Mouse (Mus musculus) CH12.LX (cell line): ENCODE results near the gene 6430531B16Rik. TPM values are rescaled to one million over a fixed set of nuclear protein-coding genes. Genes with fewer than 3 reads are reported as not detected.

Experiments used
- DNase-seq: peaks from one replicate; pipeline ENCODE4 v3.0.0-alpha.2; 2013; ENCODE audit errors: extremely low read depth
- H3K27ac ChIP-seq: 2 replicates; pipeline ENCODE4 v1.5.1; 2012; ENCODE audit warnings: low read depth, mild to moderate bottlenecking, control low read depth, moderate library complexity; ENCODE audit not compliant: insufficient read depth
- H3K27me3 ChIP-seq: replicated peaks from 2 replicates; pipeline ENCODE3; 2012; ENCODE audit warnings: inconsistent platforms
- H3K36me3 ChIP-seq, 2 experiments: replicated peaks in 1 of 2; 2 replicates each; pipeline versions ENCODE3 to v1.6.1; 2012; ENCODE audit warnings: inconsistent platforms in 1 of 2, low read length in 1 of 2, mild to moderate bottlenecking in 1 of 2, mixed read lengths in 1 of 2, moderate library complexity in 1 of 2; ENCODE audit not compliant: control insufficient read depth in 1 of 2, insufficient read depth in 1 of 2
- H3K4me1 ChIP-seq, 2 experiments: 2 replicates each; pipeline ENCODE4 v1.6.1; 2012; ENCODE audit warnings: inconsistent platforms in 1 of 2, moderate library complexity in 1 of 2; ENCODE audit not compliant: insufficient read depth in 2 of 2, control insufficient read depth in 1 of 2
- H3K4me2 ChIP-seq: 2 replicates; pipeline ENCODE4 v1.6.1; 2012; ENCODE audit warnings: low read depth, mild to moderate bottlenecking, control low read depth; ENCODE audit not compliant: poor library complexity, insufficient read depth, severe bottlenecking
- H3K4me3 ChIP-seq, 3 experiments: fragments of 150-350 bp in 1 of 3; sonication (generic) in 1 of 3; replicated peaks in 1 of 3; 2 replicates each; pipeline versions ENCODE3 to v1.5.1; 2011 to 2012; ENCODE audit warnings: low read depth in 2 of 3, low read length in 2 of 3, mild to moderate bottlenecking in 2 of 3, moderate library complexity in 2 of 3, control low read depth in 1 of 3, improper control_type of control experiment in 1 of 3, inconsistent platforms in 1 of 3, mixed read lengths in 1 of 3; ENCODE audit not compliant: poor library complexity in 1 of 3
- H3K79me2 ChIP-seq: replicated peaks from 2 replicates; pipeline ENCODE4 v1.6.1; 2012; ENCODE audit warnings: mild to moderate bottlenecking, moderate library complexity; ENCODE audit not compliant: control insufficient read depth, poor library complexity, insufficient read depth, severe bottlenecking; ENCODE audit errors: extremely low read depth
- H3K9ac ChIP-seq: 2 replicates; pipeline ENCODE4 v1.6.1; 2012; ENCODE audit warnings: low read depth, mild to moderate bottlenecking, control low read depth, moderate library complexity; ENCODE audit not compliant: insufficient read depth
- H3K9me3 ChIP-seq: replicated peaks from 2 replicates; pipeline ENCODE3; 2012; ENCODE audit warnings: low read length, inconsistent platforms, mixed read lengths
- BHLHE40 ChIP-seq: IDR thresholded peaks from 2 replicates; pipeline ENCODE4 v1.6.1; 2011; ENCODE audit warnings: mild to moderate bottlenecking, low read depth, low read length, improper control_type of control experiment
- CTCF ChIP-seq, 2 experiments: IDR thresholded peaks in 1 of 2; conservative IDR thresholded peaks in 1 of 2; 2 replicates each; pipeline ENCODE4 v1.5.1; 2011 to 2012; ENCODE audit warnings: low read depth in 2 of 2, low read length in 2 of 2, improper control_type of control experiment in 1 of 2, inconsistent platforms in 1 of 2, mild to moderate bottlenecking in 1 of 2, moderate library complexity in 1 of 2
- ETS1 ChIP-seq: conservative IDR thresholded peaks from 2 replicates; pipeline ENCODE4 v1.6.1; 2012; ENCODE audit warnings: low read depth, mild to moderate bottlenecking, inconsistent platforms, low read length, improper control_type of control experiment, moderate library complexity
- KAT2A ChIP-seq: IDR thresholded peaks from 2 replicates; pipeline ENCODE4 v1.6.1; 2012; ENCODE audit warnings: low read length, improper control_type of control experiment, inconsistent platforms; ENCODE audit not compliant: insufficient replicate concordance
- MAX ChIP-seq: IDR thresholded peaks from 2 replicates; pipeline ENCODE4 v1.6.1; 2011; ENCODE audit warnings: low read length, improper control_type of control experiment
- RAD21 ChIP-seq: IDR thresholded peaks from 2 replicates; pipeline ENCODE4 v1.6.1; 2011; ENCODE audit warnings: low read depth, mild to moderate bottlenecking, low read length, improper control_type of control experiment, moderate library complexity
- SMC3 ChIP-seq: IDR thresholded peaks from 2 replicates; pipeline ENCODE4 v1.6.1; 2011; ENCODE audit warnings: low read depth, low read length, improper control_type of control experiment
- TBP ChIP-seq: conservative IDR thresholded peaks from 2 replicates; pipeline ENCODE4 v1.6.1; 2011; ENCODE audit warnings: low read depth, low read length, improper control_type of control experiment
- TCF12 ChIP-seq: IDR thresholded peaks from 2 replicates; pipeline ENCODE4 v1.6.1; 2014; ENCODE audit warnings: low read depth, mild to moderate bottlenecking, inconsistent platforms, low read length, improper control_type of control experiment
- USF1 ChIP-seq: IDR thresholded peaks from 2 replicates; pipeline ENCODE4 v1.6.1; 2014; ENCODE audit warnings: low read depth, mild to moderate bottlenecking, inconsistent platforms, low read length, improper control_type of control experiment
- USF2 ChIP-seq: conservative IDR thresholded peaks from 2 replicates; pipeline ENCODE4 v1.6.1; 2011; ENCODE audit warnings: low read depth, low read length, improper control_type of control experiment
- ZC3H11A ChIP-seq: IDR thresholded peaks from 2 replicates; pipeline ENCODE4 v1.6.1; 2012; ENCODE audit warnings: low read depth, mild to moderate bottlenecking, inconsistent platforms, low read length, improper control_type of control experiment
- ZMIZ1 ChIP-seq: IDR thresholded peaks from 2 replicates; pipeline ENCODE4 v1.6.1; 2012; ENCODE audit warnings: low read depth, mild to moderate bottlenecking, inconsistent platforms, low read length, improper control_type of control experiment
- dilution Hi-C: fragments of 300-500 bp; cut with MboI; formaldehyde crosslinking; loops from 2 replicates; pipeline ENCODE4 v1.14.3; 2020; ENCODE audit warnings: low sequenced_read_pairs; ENCODE audit not compliant: extremely low pct_unique_long_range_greater_than_20kb, extremely low pct_ligation_motif_present
- in situ Hi-C: fragments of 300-500 bp; cut with MboI; formaldehyde crosslinking; loops from 3 replicates; pipeline ENCODE4 v1.14.3; 2019; ENCODE audit warnings: low sequenced_read_pairs, low pct_ligation_motif_present, low pct_unique_long_range_greater_than_20kb, mixed read lengths
- polyA plus RNA-seq: library from polyadenylated mRNA; unstranded; fragments of >175 nt; gene quantifications from 2 replicates; pipeline ENCODE4 v1.2.1, GENCODE M21; 2012; ENCODE audit warnings: low read depth; ENCODE audit not compliant: insufficient read length
- total RNA-seq, 2 experiments: library from RNA; depleted of rRNA; stranded (reverse); fragments of 300-350 nt in 1 of 2; fragments of >200 nt in 1 of 2; gene quantifications; 2 replicates each; pipeline ENCODE4 v1.2.3; 2012 to 2014

6430531B16Rik gene
- total and polyA plus RNA-seq, 3 experiments: 0.13 to 0.21 TPM; not detected in 1

- H3K4me1 ChIP-seq: peaks cover 11 to 86% of the 10 kb centered on the region in 2 experiments
- no peak for DNase-seq
- peaks cover 3 to 35% of the 10 kb centered on the region in 2 experiments for H3K36me3 ChIP-seq
- H3K27ac ChIP-seq: peak overlapping the region; percentile 21; the same call in 1 of the 2 replicates
- TF ChIP-seq ZC3H11A (no peak), TCF12 (peak; percentile 5; the same call in 1 of the 2 replicates)
- peak overlapping the region; percentile 20 for H3K9ac ChIP-seq
- no peaks in the 10 kb centered on the region for H3K27me3 ChIP-seq
- H3K79me2 ChIP-seq: no peaks in the 10 kb centered on the region
- peak overlapping the region; percentile 63 for H3K4me2 ChIP-seq
- dilution Hi-C loops (no loop called here), in situ Hi-C loops (no loop called here)
- peak overlapping the region; percentile 1 to 37 (median 7) for H3K4me3 ChIP-seq
- no peaks in the 10 kb centered on the region for H3K9me3 ChIP-seq
These were observed 41.4 kb downstream of the 6430531B16Rik start for GRCm38 (mm10) chr7:139937138-139937537.

GRCm38 (mm10) chr7:139936705-139937104, 41.9 kb downstream of the 6430531B16Rik start:
- peak; percentile 66 for DNase-seq
- peaks cover 3 to 35% of the 10 kb centered on the region in 2 experiments for H3K36me3 ChIP-seq
- in situ Hi-C loops (no loop called here), dilution Hi-C loops (no loop called here)
- TF ChIP-seq ETS1: peak; percentile 50
- peak; percentile 74; the same call in 1 of the 2 replicates for TF ChIP-seq TCF12
- TF ChIP-seq MAX: peak; percentile 90
- peak; percentile 87 for TF ChIP-seq USF1
- TF ChIP-seq ZMIZ1: no peak
- TF ChIP-seq TBP: no peak
- peak; percentile 84 for TF ChIP-seq BHLHE40
- TF ChIP-seq USF2: peak; percentile 78
- TF ChIP-seq, all 38 proteins: peak for 6
- no peaks in the 10 kb centered on the region for H3K9me3 ChIP-seq
- peak overlapping the region; percentile 20 for H3K9ac ChIP-seq
- H3K27ac ChIP-seq: peak overlapping the region; percentile 21; the same call in 1 of the 2 replicates
- H3K4me1 ChIP-seq: peaks cover 11 to 88% of the 10 kb centered on the region in 2 experiments
- H3K79me2 ChIP-seq: no peaks in the 10 kb centered on the region
- peak overlapping the region in 1 of 3 experiments; percentile 37 for H3K4me3 ChIP-seq
- peak overlapping the region; percentile 63; the same call in 1 of the 2 replicates for H3K4me2 ChIP-seq
- H3K27me3 ChIP-seq: no peaks in the 10 kb centered on the region

GRCm38 (mm10) chr7:139930732-139931131, 47.8 kb downstream of the 6430531B16Rik start:
- no peak overlapping the region for H3K4me2 ChIP-seq
- in situ Hi-C loops: no loop called here
- no peak overlapping the region for H3K9ac ChIP-seq
- H3K27ac ChIP-seq: no peak overlapping the region
- H3K4me1 ChIP-seq: peaks cover 7 to 82% of the 10 kb centered on the region in 2 experiments
- TF ChIP-seq MAX (no peak), RAD21 (peak; percentile 58), CTCF (conservative IDR thresholded peaks at IDR 0.05 in 1 of 2, IDR thresholded peaks at IDR 0.05 in 1 of 2; ENCODE audit: low read depth in 2 of 2, low read length in 2 of 2) (peak; percentile 66 to 78), KAT2A (no peak), SMC3 (peak; percentile 78)
- H3K4me3 ChIP-seq: peak overlapping the region in 2 of 3 experiments; percentile 26 to 54
- H3K9me3 ChIP-seq: no peaks in the 10 kb centered on the region
- H3K27me3 ChIP-seq: no peaks in the 10 kb centered on the region
- peaks cover 6 to 42% of the 10 kb centered on the region in 2 experiments for H3K36me3 ChIP-seq
- dilution Hi-C loops: no loop called here
- H3K79me2 ChIP-seq: no peaks in the 10 kb centered on the region
- DNase-seq: peak; percentile 75

Other genes with a start within 250 kb of the 6430531B16Rik start
- not detected in 2 replicates for gene Adgra1, start 144.6 kb downstream of the 6430531B16Rik start, total RNA-seq (2012; rRNA removed)
- not detected in 2 replicates for gene Adgra1, start 144.6 kb downstream of the 6430531B16Rik start, total RNA-seq (2014; rRNA removed)
- not detected in 2 replicates for gene Adgra1, start 144.6 kb downstream of the 6430531B16Rik start, polyA plus RNA-seq
- gene Kndc1, start 84.1 kb downstream of the 6430531B16Rik start, total RNA-seq (2012; rRNA removed): 2.7 and 4.0 TPM in 2 replicates
- 2.0 and 2.3 TPM in 2 replicates for gene Kndc1, start 84.1 kb downstream of the 6430531B16Rik start, total RNA-seq (2014; rRNA removed)
- gene Kndc1, start 84.1 kb downstream of the 6430531B16Rik start, polyA plus RNA-seq: 4.6 and 5.0 TPM in 2 replicates
- gene Utf1, start 35.0 kb downstream of the 6430531B16Rik start, total RNA-seq (2012; rRNA removed): not detected in 2 replicates
- gene Utf1, start 35.0 kb downstream of the 6430531B16Rik start, total RNA-seq (2014; rRNA removed): not detected in 2 replicates
- not detected in 2 replicates for gene Utf1, start 35.0 kb downstream of the 6430531B16Rik start, polyA plus RNA-seq
- 61.4 and 63.7 TPM in 2 replicates for gene Adam8, start 13.8 kb upstream of the 6430531B16Rik start, total RNA-seq (2012; rRNA removed)
- 46.5 and 51.0 TPM in 2 replicates for gene Adam8, start 13.8 kb upstream of the 6430531B16Rik start, total RNA-seq (2014; rRNA removed)
- 43.7 and 46.3 TPM in 2 replicates for gene Adam8, start 13.8 kb upstream of the 6430531B16Rik start, polyA plus RNA-seq
- gene Zfp511, start 57.6 kb upstream of the 6430531B16Rik start, total RNA-seq (2012; rRNA removed): 44.4 and 44.6 TPM in 2 replicates
- gene Zfp511, start 57.6 kb upstream of the 6430531B16Rik start, total RNA-seq (2014; rRNA removed): 41.4 and 43.8 TPM in 2 replicates
- 50.1 and 52.2 TPM in 2 replicates for gene Zfp511, start 57.6 kb upstream of the 6430531B16Rik start, polyA plus RNA-seq
- 40.1 and 42.5 TPM in 2 replicates for gene Tubgcp2, start 57.9 kb upstream of the 6430531B16Rik start, total RNA-seq (2012; rRNA removed)
- gene Tubgcp2, start 57.9 kb upstream of the 6430531B16Rik start, total RNA-seq (2014; rRNA removed): 50.4 and 50.6 TPM in 2 replicates
- 39.5 and 46.7 TPM in 2 replicates for gene Tubgcp2, start 57.9 kb upstream of the 6430531B16Rik start, polyA plus RNA-seq
- not detected in 2 replicates for gene Msx3, start 70.3 kb upstream of the 6430531B16Rik start, total RNA-seq (2012; rRNA removed)
- not detected in 2 replicates for gene Msx3, start 70.3 kb upstream of the 6430531B16Rik start, total RNA-seq (2014; rRNA removed)
- not detected in 2 replicates for gene Msx3, start 70.3 kb upstream of the 6430531B16Rik start, polyA plus RNA-seq
- not detected in 2 replicates for gene Caly, start 103.8 kb upstream of the 6430531B16Rik start, total RNA-seq (2012; rRNA removed)
- not detected in 2 replicates for gene Caly, start 103.8 kb upstream of the 6430531B16Rik start, total RNA-seq (2014; rRNA removed)
- gene Caly, start 103.8 kb upstream of the 6430531B16Rik start, polyA plus RNA-seq: not detected in 2 replicates
- gene Prap1, start 114.6 kb upstream of the 6430531B16Rik start, total RNA-seq (2012; rRNA removed): not detected in 2 replicates
- not detected in 2 replicates for gene Prap1, start 114.6 kb upstream of the 6430531B16Rik start, total RNA-seq (2014; rRNA removed)
- gene Prap1, start 114.6 kb upstream of the 6430531B16Rik start, polyA plus RNA-seq: not detected in 2 replicates
- 0.76 and 1.8 TPM in 2 replicates for gene Fuom, start 123.7 kb upstream of the 6430531B16Rik start, total RNA-seq (2012; rRNA removed)
- not detected in 2 replicates for gene Fuom, start 123.7 kb upstream of the 6430531B16Rik start, total RNA-seq (2014; rRNA removed)
- 0.64 and 0.86 TPM in 2 replicates for gene Fuom, start 123.7 kb upstream of the 6430531B16Rik start, polyA plus RNA-seq
- 40.0 and 42.3 TPM in 2 replicates for gene Paox, start 137.0 kb upstream of the 6430531B16Rik start, total RNA-seq (2012; rRNA removed)
- 34.5 and 36.6 TPM in 2 replicates for gene Paox, start 137.0 kb upstream of the 6430531B16Rik start, total RNA-seq (2014; rRNA removed)
- 30.4 and 39.7 TPM in 2 replicates for gene Paox, start 137.0 kb upstream of the 6430531B16Rik start, polyA plus RNA-seq
- 39.8 and 43.3 TPM in 2 replicates for gene Echs1, start 137.7 kb upstream of the 6430531B16Rik start, total RNA-seq (2012; rRNA removed)
- 72.0 and 74.4 TPM in 2 replicates for gene Echs1, start 137.7 kb upstream of the 6430531B16Rik start, total RNA-seq (2014; rRNA removed)
- gene Echs1, start 137.7 kb upstream of the 6430531B16Rik start, polyA plus RNA-seq: 43.8 and 47.8 TPM in 2 replicates
- gene Mtg1, start 158.8 kb upstream of the 6430531B16Rik start, total RNA-seq (2012; rRNA removed): 19.3 and 26.6 TPM in 2 replicates
- 20.7 and 29.4 TPM in 2 replicates for gene Mtg1, start 158.8 kb upstream of the 6430531B16Rik start, total RNA-seq (2014; rRNA removed)
- gene Mtg1, start 158.8 kb upstream of the 6430531B16Rik start, polyA plus RNA-seq: 39.6 and 39.8 TPM in 2 replicates
- not detected in 2 replicates for gene Sprn, start 176.1 kb upstream of the 6430531B16Rik start, total RNA-seq (2012; rRNA removed)
- gene Sprn, start 176.1 kb upstream of the 6430531B16Rik start, total RNA-seq (2014; rRNA removed): not detected in 2 replicates
- gene Sprn, start 176.1 kb upstream of the 6430531B16Rik start, polyA plus RNA-seq: not detected in 2 replicates
- gene Olfr522, start 186.0 kb upstream of the 6430531B16Rik start, total RNA-seq (2012; rRNA removed): not detected in 2 replicates
- gene Olfr522, start 186.0 kb upstream of the 6430531B16Rik start, total RNA-seq (2014; rRNA removed): not detected in 2 replicates
- gene Olfr522, start 186.0 kb upstream of the 6430531B16Rik start, polyA plus RNA-seq: not detected in 2 replicates
- gene Olfr523, start 194.5 kb upstream of the 6430531B16Rik start, total RNA-seq (2012; rRNA removed): not detected in 2 replicates
- gene Olfr523, start 194.5 kb upstream of the 6430531B16Rik start, total RNA-seq (2014; rRNA removed): not detected in 2 replicates
- gene Olfr523, start 194.5 kb upstream of the 6430531B16Rik start, polyA plus RNA-seq: not detected in 2 replicates
- gene Olfr524, start 227.2 kb upstream of the 6430531B16Rik start, total RNA-seq (2012; rRNA removed): not detected in 2 replicates
- gene Olfr524, start 227.2 kb upstream of the 6430531B16Rik start, total RNA-seq (2014; rRNA removed): not detected in 2 replicates
- not detected in 2 replicates for gene Olfr524, start 227.2 kb upstream of the 6430531B16Rik start, polyA plus RNA-seq
- gene Cd163l1, start 239.5 kb upstream of the 6430531B16Rik start, total RNA-seq (2012; rRNA removed): not detected in 2 replicates
- not detected in 2 replicates for gene Cd163l1, start 239.5 kb upstream of the 6430531B16Rik start, total RNA-seq (2014; rRNA removed)
- gene Cd163l1, start 239.5 kb upstream of the 6430531B16Rik start, polyA plus RNA-seq: not detected in 2 replicates